Mouse (Mus musculus) G1E (cell line): ENCODE measurements around the gene 9430015G10Rik.

ENCODE experiments used
- CTCF ChIP-seq: IDR thresholded peaks from 2 replicates; pipeline ENCODE4 v1.5.1; 2012; ENCODE audit warnings: low read depth, low read length, inconsistent platforms, mixed read lengths
- GATA1 ChIP-seq: IDR thresholded peaks from 2 replicates; pipeline ENCODE4 v1.6.1; 2012; ENCODE audit warnings: borderline replicate concordance, low read length, inconsistent platforms, mixed read lengths
- TAL1 ChIP-seq: conservative IDR thresholded peaks from 2 replicates; pipeline ENCODE4 v1.6.1; 2012; ENCODE audit warnings: low read depth, low read length, inconsistent platforms, mixed read lengths

- TF ChIP-seq TAL1 (no peak), CTCF (no peak), GATA1 (no peak)
These were observed 906 bp upstream of the 9430015G10Rik start for GRCm38 (mm10) chr4:156108606-156109546.
